Mouse (Mus musculus) cortical plate, adult 2 months (tissue): ENCODE data around the gene Gadd45b. TPM values are rescaled to one million over a fixed set of nuclear protein-coding genes. Genes with fewer than 3 reads are reported as not detected.

ENCODE experiments used
- H3K27ac ChIP-seq: fragments of 200-500 bp; 2 replicates; pipeline ENCODE4 v1.5.1; 2012; ENCODE audit warnings: low read length, control low read depth, inconsistent platforms; ENCODE audit not compliant: insufficient read depth
- H3K4me1 ChIP-seq: fragments of 200-500 bp; 2 replicates; pipeline ENCODE4 v1.6.1; 2011; ENCODE audit warnings: low read length; ENCODE audit not compliant: control insufficient read depth, insufficient read depth
- H3K4me3 ChIP-seq: fragments of 200-500 bp; 2 replicates; pipeline ENCODE4 v1.5.1; 2011; ENCODE audit warnings: mild to moderate bottlenecking, low read length, control low read depth; ENCODE audit not compliant: insufficient read depth
- CTCF ChIP-seq: fragments of 200-500 bp; IDR thresholded peaks from 2 replicates; pipeline ENCODE4 v1.5.1; 2011; ENCODE audit warnings: mild to moderate bottlenecking, control low read depth, low read length; ENCODE audit not compliant: insufficient read depth; ENCODE audit errors: extremely low read depth
- POLR2A ChIP-seq: fragments of 200-500 bp; IDR thresholded peaks from 2 replicates; pipeline ENCODE4 v1.6.1; 2011; ENCODE audit warnings: mild to moderate bottlenecking, low read length, control low read depth; ENCODE audit not compliant: insufficient read depth; ENCODE audit errors: extremely low read depth
- polyA plus RNA-seq: library from polyadenylated mRNA; depleted of rRNA; stranded (reverse); fragments of >200 nt; gene quantifications from 2 replicates; pipeline ENCODE4 v1.2.3, GENCODE M21; 2012

The Gadd45b gene
- polyA plus RNA-seq, 1 experiment: 25.6 TPM

DNA sequence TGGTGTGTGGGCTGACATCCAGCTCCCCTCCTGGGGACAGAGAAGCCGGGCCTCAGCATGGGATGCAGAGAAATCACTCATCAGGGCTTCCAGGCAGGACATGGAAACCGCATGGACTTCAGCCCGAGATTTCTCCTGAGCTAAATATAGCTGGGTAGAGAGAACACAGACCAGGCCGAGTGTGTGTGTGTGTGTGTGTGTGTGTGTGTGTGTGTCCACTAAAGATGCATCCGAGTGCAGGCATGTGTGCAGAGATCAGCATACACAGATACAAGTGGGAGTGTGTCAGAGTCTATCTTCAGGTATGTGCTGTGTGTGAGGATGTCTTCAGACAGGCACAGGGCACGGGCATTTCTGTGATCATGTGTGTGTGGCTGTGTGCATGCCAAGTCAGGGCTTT is 25.0 kb downstream of the Gadd45b start:
- no peak overlapping the region for H3K27ac ChIP-seq
- H3K4me3 ChIP-seq: no peak overlapping the region
- H3K4me1 ChIP-seq: no peaks in the 10 kb centered on the region
- TF ChIP-seq CTCF (no peak), POLR2A (no peak)

DNA sequence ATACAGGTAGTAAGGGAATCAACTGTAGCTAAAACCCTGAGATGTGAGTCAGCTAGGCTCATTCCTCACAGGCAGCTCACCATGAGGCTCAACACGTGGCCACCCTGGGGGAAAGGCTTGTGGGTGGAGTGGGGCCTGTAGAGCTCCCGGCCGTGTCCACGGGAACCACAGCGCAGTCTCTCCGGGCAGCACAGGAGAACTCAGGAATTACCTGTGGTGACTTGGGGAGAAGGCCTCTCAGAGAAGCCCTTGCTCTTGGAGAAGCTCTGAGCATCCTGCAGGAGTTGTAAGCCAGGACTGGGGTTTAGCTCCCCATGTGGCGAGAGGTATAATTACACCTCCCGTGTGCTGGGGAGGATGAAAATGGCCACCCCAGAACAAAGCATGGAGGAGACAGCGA is 25.7 kb downstream of the Gadd45b start:
- Histone ChIP-seq H3K27ac (no peak overlapping the region), H3K4me1 (no peaks in the 10 kb centered on the region), H3K4me3 (no peak overlapping the region)
- TF ChIP-seq POLR2A (no peak), CTCF (peak; percentile 91)

DNA sequence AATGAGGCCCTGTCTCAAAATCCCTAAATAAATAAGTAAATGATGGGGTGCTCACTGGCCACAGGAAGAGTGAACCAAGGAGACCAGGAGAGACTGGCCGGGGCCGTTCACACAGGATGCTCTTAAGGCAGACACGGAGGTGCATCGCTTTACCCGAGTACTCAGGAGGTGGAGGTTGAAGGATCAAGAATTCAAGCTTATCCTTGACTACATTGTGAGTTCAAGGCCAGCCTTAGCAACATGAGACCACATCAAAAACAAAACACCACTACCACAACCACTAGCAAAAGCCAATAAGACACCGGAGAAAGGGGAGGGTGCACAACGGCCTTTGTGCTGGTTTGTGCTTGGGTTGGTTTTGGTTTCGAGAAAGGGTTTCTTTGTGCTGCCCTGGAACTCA is 26.5 kb downstream of the Gadd45b start:
- Histone ChIP-seq H3K4me1 (no peaks in the 10 kb centered on the region), H3K4me3 (no peak overlapping the region), H3K27ac (no peak overlapping the region)
- no peak for TF ChIP-seq POLR2A
- TF ChIP-seq CTCF: no peak

- TF ChIP-seq POLR2A (no peak), CTCF (no peak)
- H3K27ac ChIP-seq: no peak overlapping the region
- H3K4me3 ChIP-seq: no peak overlapping the region
- no peaks in the 10 kb centered on the region for H3K4me1 ChIP-seq
These were observed 27.0 kb downstream of the Gadd45b start for GRCm38 (mm10) chr10:80956901-80957300.

GRCm38 (mm10) chr10:80957791-80958190 is 27.9 kb downstream of the Gadd45b start:
- TF ChIP-seq CTCF (no peak), POLR2A (no peak)
- Histone ChIP-seq H3K27ac (no peak overlapping the region), H3K4me3 (no peak overlapping the region), H3K4me1 (no peaks in the 10 kb centered on the region)

- no peak overlapping the region for H3K4me3 ChIP-seq
- TF ChIP-seq CTCF (no peak), POLR2A (no peak)
- H3K4me1 ChIP-seq: no peaks in the 10 kb centered on the region
- H3K27ac ChIP-seq: no peak overlapping the region
These were observed 29.2 kb downstream of the Gadd45b start for GRCm38 (mm10) chr10:80958979-80959637.

- no peak for TF ChIP-seq CTCF
- no peak for TF ChIP-seq POLR2A
- Histone ChIP-seq H3K27ac (no peak overlapping the region), H3K4me3 (no peak overlapping the region), H3K4me1 (no peaks in the 10 kb centered on the region)
These were observed 31.0 kb downstream of the Gadd45b start for GRCm38 (mm10) chr10:80960551-80961508.

GRCm38 (mm10) chr10:80962051-80962472 is 32.2 kb downstream of the Gadd45b start:
- no peaks in the 10 kb centered on the region for H3K4me1 ChIP-seq
- TF ChIP-seq CTCF (no peak), POLR2A (no peak)
- H3K27ac ChIP-seq: no peak overlapping the region
- no peak overlapping the region for H3K4me3 ChIP-seq

- H3K4me1 ChIP-seq: no peaks in the 10 kb centered on the region
- no peak overlapping the region for H3K27ac ChIP-seq
- TF ChIP-seq CTCF (no peak), POLR2A (no peak)
- no peak overlapping the region for H3K4me3 ChIP-seq
These were observed 32.7 kb downstream of the Gadd45b start for GRCm38 (mm10) chr10:80962585-80962984.
